Mouse (Mus musculus) cerebellum, adult 2 months (tissue): ENCODE measurements around the gene Gipc3. TPM values are rescaled to one million over a fixed set of nuclear protein-coding genes. Genes with fewer than 3 reads are reported as not detected.

ENCODE experiments used
- DNase-seq, 2 experiments: peaks; one replicate each; pipeline ENCODE4 v3.0.0; 2021
- H3K27ac ChIP-seq: fragments of 200-500 bp; 2 replicates; pipeline ENCODE4 v1.5.1; 2012; ENCODE audit warnings: low read length, control low read depth, inconsistent platforms; ENCODE audit not compliant: insufficient read depth
- H3K27me3 ChIP-seq: fragments of 200-500 bp; 2 replicates; pipeline ENCODE4 v1.6.1; 2012; ENCODE audit warnings: inconsistent platforms, mild to moderate bottlenecking, low read length, moderate library complexity; ENCODE audit not compliant: control insufficient read depth, insufficient read depth
- H3K4me1 ChIP-seq: fragments of 200-500 bp; 2 replicates; pipeline ENCODE4 v1.6.1; 2011; ENCODE audit warnings: low read length; ENCODE audit not compliant: control insufficient read depth, insufficient read depth
- H3K4me3 ChIP-seq: fragments of 200-500 bp; replicated peaks from 2 replicates; pipeline ENCODE3; 2011; ENCODE audit warnings: mild to moderate bottlenecking, low read depth, low read length, control low read depth; ENCODE audit not compliant: insufficient read depth
- CTCF ChIP-seq: fragments of 200-500 bp; IDR thresholded peaks from 2 replicates; pipeline ENCODE4 v1.5.1; 2011; ENCODE audit warnings: low read depth, mild to moderate bottlenecking, control low read depth, low read length, moderate library complexity, borderline replicate concordance; ENCODE audit not compliant: insufficient read depth
- POLR2A ChIP-seq: fragments of 200-500 bp; IDR thresholded peaks from 2 replicates; pipeline ENCODE4 v1.6.1; 2011; ENCODE audit warnings: low read length, control low read depth, borderline replicate concordance; ENCODE audit not compliant: insufficient read depth
- WGBS: fragments of 180-500 bp; shearing (Covaris S2); methylation state at CpG from one replicate; pipeline ENCODE4 v1.1.7; 2018; 5-methylcytosine and 5-hydroxymethylcytosine counted together
- polyA plus RNA-seq: library from polyadenylated mRNA; depleted of rRNA; stranded (reverse); fragments of >200 nt; gene quantifications from 2 replicates; pipeline ENCODE4 v1.2.3, GENCODE M21; 2012

Gipc3 gene
- polyA plus RNA-seq, 1 experiment = 1.0 TPM

DNA sequence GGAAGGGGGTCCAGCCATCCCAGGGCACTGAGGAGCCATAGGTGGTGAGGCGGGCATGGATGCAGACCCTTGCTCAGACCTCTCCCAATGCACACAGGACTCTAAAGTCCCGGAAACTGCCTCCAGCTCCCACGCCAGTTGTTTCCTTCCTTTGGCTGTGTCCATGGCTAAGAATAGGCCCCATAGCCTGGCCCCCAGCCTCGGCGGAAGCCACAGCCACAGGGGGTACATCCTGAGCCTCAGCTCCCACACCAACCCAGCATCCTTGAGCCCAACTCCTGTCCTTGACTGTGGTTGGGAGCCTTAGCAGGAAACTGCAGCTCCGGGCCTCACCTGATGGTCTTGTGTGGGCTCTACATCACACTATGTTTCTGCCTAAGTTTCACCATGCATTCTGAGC is 16.2 kb downstream of the Gipc3 start:
- no peaks in the 10 kb centered on the region for H3K27me3 ChIP-seq
- H3K4me1 ChIP-seq = no peaks in the 10 kb centered on the region
- 61% methylated on average over 6 of the region's 6 CpGs for WGBS
- H3K4me3 ChIP-seq = no peak overlapping the region
- no peak for DNase-seq
- TF ChIP-seq POLR2A (no peak), CTCF (no peak)
- no peak overlapping the region for H3K27ac ChIP-seq

DNA sequence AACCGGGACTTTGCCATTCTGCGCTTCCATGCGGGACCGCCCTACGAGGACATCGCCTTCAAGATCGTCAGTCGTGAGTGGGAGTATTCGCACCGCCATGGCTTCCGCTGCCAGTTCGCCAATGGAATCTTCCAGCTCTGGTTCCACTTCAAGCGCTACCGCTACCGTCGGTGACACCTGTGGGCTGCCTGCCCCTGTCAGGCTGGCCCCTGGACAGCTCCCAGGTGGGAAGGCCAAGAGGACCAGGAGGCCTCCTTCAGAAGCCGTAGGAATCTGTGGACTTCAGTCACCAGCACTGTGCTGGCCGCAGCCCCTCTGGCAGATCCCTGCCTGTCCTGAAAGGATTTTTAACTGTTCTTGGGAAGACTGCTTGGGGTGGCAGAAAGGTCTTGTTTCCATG is 17.3 kb downstream of the Gipc3 start:
- TF ChIP-seq POLR2A (no peak), CTCF (no peak)
- H3K4me3 ChIP-seq = no peak overlapping the region
- WGBS = 90% methylated on average over 18 of the region's 18 CpGs
- no peaks in the 10 kb centered on the region for H3K27me3 ChIP-seq
- no peak for DNase-seq
- no peaks in the 10 kb centered on the region for H3K4me1 ChIP-seq
- no peak overlapping the region for H3K27ac ChIP-seq

DNA sequence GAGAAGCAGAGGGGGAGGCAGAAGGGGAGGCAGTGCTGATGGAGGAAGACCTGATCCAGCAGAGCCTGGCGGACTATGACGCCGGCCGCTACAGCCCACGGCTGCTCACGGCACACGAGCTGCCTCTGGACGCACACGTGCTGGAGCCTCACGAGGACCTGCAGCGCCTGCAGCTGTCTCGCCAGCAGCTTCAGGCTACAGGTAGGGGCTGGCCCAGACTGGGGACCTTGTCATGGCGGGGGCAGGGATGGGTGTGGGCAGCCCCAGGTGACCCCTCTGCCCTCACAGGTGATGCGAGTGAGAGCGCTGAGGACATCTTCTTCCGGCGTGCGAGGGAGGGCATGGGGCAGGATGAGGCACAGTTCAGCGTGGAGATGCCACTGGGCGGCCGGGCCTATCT is 17.9 kb downstream of the Gipc3 start:
- no peak for DNase-seq
- H3K4me1 ChIP-seq = no peaks in the 10 kb centered on the region
- TF ChIP-seq CTCF = no peak
- no peak for TF ChIP-seq POLR2A
- H3K27me3 ChIP-seq = no peaks in the 10 kb centered on the region
- WGBS = 90% methylated on average over 21 of the region's 21 CpGs
- no peak overlapping the region for H3K27ac ChIP-seq
- no peak overlapping the region for H3K4me3 ChIP-seq

DNA sequence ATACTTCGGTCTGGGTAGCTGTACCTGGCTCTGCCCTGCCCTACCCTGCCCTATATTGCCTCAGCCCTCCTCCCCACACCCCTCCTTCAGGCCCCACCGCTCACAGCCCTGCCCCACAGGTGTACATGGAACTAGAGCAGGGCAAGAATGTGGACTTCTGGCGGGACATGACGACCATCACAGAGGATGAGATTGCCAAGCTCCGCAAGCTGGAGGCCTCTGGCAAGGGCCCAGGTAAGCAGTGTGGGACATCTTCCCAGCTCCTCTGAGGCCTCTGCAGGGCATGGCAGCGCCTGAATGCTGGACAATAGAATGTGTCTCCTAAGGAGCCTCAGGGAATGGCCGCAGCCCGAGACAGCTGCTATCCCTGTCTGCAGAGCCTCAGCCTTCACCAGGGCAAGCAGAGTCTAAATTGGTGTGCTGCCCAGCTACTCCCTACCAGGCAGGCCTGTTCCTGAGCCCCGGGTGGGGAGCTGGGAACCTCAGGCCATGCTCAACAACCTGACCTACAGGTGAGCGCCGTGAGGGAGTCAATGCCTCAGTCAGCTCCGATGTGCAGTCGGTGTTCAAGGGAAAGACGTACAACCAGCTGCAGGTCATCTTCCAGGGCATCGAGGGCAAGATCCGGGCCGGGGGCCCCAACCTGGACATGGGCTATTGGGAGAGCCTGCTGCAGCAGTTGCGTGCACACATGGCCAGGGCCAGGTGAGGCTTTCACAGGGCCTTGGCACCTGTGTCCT is 19.1 kb downstream of the Gipc3 start:
- H3K27ac ChIP-seq = no peak overlapping the region
- 77% methylated on average over 18 of the region's 18 CpGs for WGBS
- H3K4me1 ChIP-seq = peaks cover 9% of the 10 kb centered on the region; the same call in 1 of the 2 replicates
- H3K4me3 ChIP-seq = no peak overlapping the region
- H3K27me3 ChIP-seq = no peaks in the 10 kb centered on the region
- DNase-seq = no peak
- TF ChIP-seq POLR2A (no peak), CTCF (no peak)

DNA sequence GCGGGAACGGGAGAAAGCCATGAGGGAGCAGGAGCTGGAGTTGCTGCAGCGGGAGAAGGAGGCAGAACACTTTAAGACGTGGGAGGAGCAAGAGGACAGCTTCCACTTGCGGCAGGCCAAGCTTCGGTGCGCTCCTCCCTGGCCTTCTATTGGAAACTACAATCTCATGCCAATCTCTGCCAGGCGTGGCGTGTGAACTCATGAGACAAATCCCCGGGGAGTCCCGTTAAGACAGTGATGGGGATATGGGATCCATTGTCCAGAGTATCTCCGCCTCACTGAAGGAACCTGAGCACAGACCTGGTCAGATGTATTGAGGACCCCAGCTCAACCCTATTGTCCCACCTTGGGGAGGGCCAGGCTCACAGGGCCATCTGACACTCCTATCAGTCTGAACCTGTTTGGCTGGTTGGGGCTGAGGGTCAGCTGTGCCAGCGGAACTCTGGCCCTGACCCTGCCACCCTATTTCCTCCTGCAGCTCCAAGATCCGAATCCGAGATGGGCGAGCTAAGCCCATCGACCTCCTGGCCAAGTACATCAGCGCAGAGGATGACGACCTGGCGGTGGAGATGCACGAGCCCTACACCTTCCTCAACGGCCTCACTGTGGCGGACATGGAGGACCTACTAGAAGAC is 19.8 kb downstream of the Gipc3 start:
- H3K27me3 ChIP-seq = no peaks in the 10 kb centered on the region
- H3K27ac ChIP-seq = no peak overlapping the region
- DNase-seq = no peak
- TF ChIP-seq POLR2A (no peak), CTCF (no peak)
- no peak overlapping the region for H3K4me3 ChIP-seq
- WGBS = 86% methylated on average over 23 of the region's 23 CpGs
- peaks cover 12% of the 10 kb centered on the region; the same call in 1 of the 2 replicates for H3K4me1 ChIP-seq

DNA sequence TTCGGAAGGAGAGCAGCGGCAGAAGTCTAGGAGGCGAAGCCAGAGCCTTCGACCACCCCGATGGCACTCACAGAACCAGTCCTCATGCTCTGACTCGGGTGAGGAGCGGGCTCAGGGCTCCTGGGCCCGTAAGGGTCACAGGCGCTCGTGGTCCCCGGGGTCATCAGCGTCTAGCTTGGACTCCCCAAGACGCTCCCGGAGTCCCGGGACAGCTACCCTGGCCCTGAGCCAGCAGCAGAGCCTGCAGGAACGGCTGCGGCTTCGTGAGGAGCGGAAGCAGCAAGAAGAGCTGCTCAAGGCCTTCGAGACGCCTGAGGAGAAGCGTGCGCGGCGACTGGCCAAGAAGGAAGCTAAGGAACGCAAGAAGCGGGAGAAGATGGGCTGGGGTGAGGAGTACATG is 20.6 kb downstream of the Gipc3 start:
- 82% methylated on average over 27 of the region's 27 CpGs for WGBS
- Histone ChIP-seq H3K27ac (no peak overlapping the region), H3K4me3 (no peak overlapping the region), H3K4me1 (peaks cover 13% of the 10 kb centered on the region; the same call in 1 of the 2 replicates), H3K27me3 (no peaks in the 10 kb centered on the region)
- TF ChIP-seq POLR2A (no peak), CTCF (no peak)
- peak in 1 of 2 experiments; percentile 41 for DNase-seq

DNA sequence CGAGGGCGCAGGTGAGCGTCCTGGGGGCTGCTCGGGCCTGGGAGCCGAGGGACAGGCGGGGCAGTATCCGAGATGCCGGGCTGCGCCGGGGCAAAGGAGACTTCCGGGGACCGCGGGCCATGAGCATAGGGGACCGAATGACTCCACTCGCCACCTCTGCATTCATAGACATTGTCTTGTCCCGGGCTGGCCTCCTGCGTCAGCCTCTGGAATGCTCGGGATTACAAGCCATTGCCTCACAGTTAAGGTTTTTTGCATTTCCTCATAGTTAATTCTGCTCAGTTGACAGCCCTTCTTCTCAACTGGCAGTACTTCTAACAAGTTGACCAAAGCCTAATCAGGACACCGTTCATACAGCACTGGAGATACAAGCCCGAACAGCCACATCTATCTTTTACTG is 21.6 kb downstream of the Gipc3 start:
- Histone ChIP-seq H3K27ac (peak overlapping the region; percentile 52; the same call in 1 of the 2 replicates), H3K4me1 (peaks cover 13% of the 10 kb centered on the region; the same call in 1 of the 2 replicates), H3K27me3 (no peaks in the 10 kb centered on the region), H3K4me3 (peak overlapping the region; percentile 65)
- TF ChIP-seq CTCF (no peak), POLR2A (no peak)
- WGBS = 2% methylated on average over 20 of the region's 20 CpGs
- DNase-seq = no peak

DNA sequence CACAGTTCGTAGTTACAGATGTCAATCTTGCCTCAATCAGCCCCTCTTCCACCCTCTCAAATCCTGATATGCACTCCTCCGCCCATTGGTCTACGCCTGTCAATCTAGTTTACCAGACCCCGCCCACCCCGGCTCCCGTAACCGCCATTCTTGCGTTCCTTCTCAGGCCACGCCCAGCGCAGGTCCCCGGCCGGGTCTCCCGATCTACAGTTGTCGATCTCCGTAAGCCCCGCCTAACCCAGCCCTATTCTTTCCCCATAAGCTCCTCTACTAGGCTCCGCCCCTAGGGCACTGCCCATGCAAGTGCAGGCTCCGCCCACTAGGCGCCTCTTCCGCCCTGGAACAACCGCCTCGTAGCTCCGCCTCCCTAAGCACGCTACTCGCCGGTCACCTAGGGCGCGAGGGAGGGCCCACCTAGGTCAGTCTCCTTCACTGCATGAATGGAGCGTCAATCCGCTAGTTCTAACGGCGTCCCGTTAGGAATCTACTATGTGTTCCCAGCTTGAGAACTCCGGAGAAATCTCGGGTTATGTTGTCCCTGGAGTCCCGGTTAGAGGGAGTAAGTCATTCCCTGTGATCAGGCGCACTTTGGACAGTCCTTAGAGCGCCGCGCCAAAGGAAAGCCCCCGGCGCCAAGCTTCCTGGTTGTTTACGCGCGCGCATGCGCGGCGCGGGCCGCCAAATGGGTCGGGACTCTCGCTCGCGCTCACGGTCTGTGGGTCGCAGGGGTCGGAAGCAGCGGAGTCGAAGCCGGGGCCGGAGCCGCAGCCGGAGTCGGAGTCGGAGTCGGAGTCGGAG is 22.3 kb downstream of the Gipc3 start, which contains the start of gene Cactin:
Gene Cactin, plus strand, starts transcription at position 554 of the 798 bp plus-strand sequence.
- under 1% methylated on average over 68 of the region's 68 CpGs for WGBS
- Histone ChIP-seq H3K27ac (peak within 1 kb of the TSS; percentile 95), H3K4me3 (peak within 1 kb of the TSS; percentile 65), H3K27me3 (no peaks in the 10 kb centered on the region), H3K4me1 (peaks cover 17% of the 10 kb centered on the region; the same call in 1 of the 2 replicates)
- peak; percentile 98 to 100 for DNase-seq
- no peak for TF ChIP-seq CTCF
- TF ChIP-seq POLR2A = peak; percentile 90
